Mouse (Mus musculus) G1E-ER4 (cell line): ENCODE data around the gene Pilra. TPM values are rescaled to one million over a fixed set of nuclear protein-coding genes. Genes with fewer than 3 reads are reported as not detected.
"Not testable (repeated sequence)": the region's sequence is repeated elsewhere in the genome, so short reads cannot be mapped to it uniquely, and the experiment has no call there.

ENCODE experiments used
- GATA1 ChIP-seq: IDR thresholded peaks from one replicate; pipeline ENCODE4 v1.8.0; 2012; ENCODE audit warnings: low read length, inconsistent platforms
- polyA plus RNA-seq: library from polyadenylated mRNA; stranded (reverse); fragments of >175 nt; gene quantifications from 2 replicates; pipeline ENCODE4 v1.2.3, GENCODE M21; 2012

Pilra gene
- polyA plus RNA-seq = not detected in 2 replicates

DNA sequence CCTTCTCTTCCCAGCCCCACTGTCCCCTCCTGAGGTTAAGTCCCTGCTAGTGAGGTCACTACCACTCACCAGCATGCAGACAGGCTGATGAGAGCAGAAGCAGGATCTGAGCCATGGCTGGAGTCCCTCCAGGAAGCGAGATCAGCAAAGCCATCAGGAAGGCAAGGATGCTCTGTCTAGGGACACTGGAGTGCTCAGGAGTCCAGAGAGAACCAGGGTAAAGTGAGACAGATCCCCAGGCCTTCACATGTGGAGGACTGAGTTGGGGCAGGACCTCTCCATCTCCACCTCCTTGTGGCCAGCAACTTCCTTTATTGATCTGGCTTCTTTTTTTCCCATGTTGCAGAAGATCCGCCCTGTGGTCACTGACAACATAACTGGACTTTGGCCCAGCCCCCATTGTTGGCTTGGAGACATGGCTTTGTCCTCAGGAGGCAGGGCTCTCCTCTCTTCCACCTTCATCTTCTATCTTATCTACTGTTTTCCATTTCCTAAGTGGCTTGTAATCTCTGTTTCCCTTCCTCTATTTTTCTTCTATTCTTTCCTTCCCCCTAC is at the start of gene Pilra:
Pilra (minus strand) TSS at position 316 of the 555 bp plus-strand sequence.
- not testable (repeated sequence) for TF ChIP-seq GATA1

DNA sequence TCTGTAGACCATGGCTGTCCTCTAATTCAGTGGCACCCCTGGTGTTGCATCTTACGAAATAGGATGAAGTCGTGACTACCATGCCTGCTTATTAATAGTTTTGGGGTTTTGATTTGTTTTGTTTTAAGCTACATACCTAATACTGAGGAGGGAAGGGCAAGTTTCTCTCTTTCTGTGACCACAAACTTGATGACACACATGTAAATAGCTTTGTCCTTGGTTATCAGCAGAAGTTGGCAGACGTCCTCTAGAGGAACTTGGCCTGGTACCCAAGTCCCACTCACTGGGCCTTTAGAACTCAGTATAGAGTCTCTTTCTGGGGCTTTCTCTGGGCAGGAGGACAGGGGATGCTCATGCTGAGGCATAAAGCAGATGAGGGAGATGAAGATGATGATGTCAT is 47.3 kb upstream of the Pilra start:
- TF ChIP-seq GATA1 = no peak

DNA sequence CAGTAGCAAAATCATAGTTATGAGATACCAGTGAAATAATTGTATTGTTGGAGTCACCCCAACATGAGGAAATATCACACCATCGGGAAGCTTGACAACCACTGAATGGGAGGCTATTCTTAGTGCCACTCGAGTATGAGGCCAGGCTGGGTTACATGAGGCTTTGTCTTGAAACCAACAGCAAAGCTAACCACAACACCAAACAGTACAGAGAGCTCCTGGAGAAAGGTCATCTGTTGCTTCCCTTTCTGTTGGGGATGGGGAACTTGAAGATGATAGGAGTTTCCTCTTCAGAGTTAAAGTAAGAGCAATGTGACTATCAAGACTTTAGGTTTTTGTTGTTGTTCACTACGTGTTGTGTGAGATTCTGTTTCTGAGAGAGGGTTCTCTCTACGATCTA is 46.8 kb upstream of the Pilra start:
- no peak for TF ChIP-seq GATA1

DNA sequence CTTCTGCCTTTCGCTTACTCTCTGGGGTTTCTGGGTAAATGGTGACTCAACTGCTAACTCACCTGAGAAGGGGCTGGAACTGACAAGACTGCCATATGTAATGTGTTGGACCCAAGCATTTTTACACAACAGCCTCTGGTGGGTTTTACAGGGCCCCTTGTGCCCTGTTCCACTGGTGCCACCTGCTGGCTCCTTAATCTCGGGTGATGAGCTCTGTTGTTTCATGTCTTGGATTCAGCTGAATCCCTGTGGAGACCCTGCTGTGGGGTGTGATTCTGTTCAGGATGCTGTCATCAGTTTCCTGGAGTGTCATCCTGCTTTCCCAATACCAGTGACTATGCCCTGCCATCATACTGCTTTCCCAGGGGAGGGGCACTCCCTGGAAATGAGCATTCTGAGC is 41.8 kb upstream of the Pilra start:
- no peak for TF ChIP-seq GATA1

DNA sequence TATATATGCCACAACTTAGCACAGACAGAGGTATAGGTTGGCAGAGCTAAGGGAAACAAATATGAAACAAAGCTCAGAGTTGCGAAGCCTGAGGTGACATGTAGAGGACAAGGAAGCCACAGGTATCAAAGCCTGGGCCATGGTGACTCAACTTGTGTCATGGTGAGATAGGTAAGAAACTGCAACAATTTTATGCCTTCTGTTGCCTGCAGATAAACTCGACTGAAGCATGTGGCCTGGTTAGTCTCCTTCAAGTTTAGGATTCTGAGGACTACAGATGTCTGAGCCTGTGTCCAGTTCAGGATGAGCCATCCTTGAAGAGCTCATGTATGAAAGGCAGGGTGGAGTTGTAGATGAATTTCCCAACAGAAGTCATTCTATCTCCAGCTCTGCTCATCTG is 39.0 kb upstream of the Pilra start:
- TF ChIP-seq GATA1 = no peak

DNA sequence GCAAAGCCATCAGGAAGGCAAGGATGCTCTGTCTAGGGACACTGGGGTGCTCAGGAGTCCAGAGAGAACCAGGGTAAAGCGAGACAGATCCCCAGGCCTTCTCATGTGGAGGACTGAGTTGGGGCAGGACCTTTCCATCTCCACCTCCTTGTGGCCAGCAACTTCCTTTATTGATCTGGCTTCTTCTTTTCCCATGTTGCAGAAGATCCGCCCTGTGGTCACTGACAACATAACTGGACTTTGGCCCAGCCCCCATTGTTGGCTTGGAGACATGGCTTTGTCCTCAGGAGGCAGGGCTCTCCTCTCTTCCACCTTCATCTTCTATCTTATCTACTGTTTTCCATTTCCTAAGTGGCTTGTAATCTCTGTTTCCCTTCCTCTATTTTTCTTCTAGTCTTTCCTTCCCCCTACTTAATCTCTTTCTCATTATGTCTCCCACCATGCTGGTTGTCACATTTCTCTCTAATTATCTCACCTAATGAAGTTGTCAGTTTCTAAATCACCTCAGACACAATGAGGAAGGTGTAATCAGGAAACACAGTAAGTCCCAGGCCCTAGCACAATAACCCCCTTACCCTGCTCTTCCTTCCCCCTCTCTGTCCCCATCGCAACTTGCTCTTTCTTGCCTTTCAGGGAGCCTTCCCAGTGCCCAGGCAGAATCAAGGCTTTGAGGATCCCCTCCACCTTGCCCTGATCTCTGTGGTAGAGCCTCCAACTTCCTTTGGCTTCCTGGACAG is 35.7 kb upstream of the Pilra start, which contains the start of gene Pilrb2:
Pilrb2 (minus strand) TSS at position 172 of the 737 bp plus-strand sequence.
- TF ChIP-seq GATA1 = not testable (repeated sequence)

DNA sequence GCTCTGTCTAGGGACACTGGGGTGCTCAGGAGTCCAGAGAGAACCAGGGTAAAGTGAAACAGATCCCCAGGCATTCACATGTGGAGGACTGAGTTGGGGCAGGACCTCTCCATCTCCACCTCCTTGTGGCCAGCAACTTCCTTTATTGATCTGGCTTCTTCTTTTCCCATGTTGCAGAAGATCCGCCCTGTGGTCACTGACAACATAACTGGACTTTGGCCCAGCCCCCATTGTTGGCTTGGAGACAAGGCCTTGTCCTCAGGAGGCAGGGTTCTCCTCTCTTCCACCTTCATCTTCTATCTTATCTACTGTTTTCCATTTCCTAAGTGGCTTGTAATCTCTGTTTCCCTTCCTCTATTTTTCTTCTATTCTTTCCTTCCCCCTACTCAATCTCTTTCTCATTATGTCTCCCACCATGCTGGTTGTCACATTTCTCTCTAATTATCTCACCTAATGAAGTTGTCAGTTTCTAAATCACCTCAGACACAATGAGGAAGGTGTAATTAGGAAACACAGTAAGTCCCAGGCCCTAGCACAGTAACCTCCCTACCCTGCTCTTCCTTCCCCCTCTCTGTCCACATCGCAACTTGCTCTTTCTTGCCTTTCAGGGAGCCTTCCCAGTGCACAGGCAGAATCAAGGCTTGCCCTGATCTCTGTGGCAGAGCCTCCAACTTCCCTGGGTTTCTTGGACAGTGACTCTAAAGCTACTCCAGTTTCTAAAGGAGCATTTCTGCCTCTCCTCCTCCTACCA is 22.1 kb upstream of the Pilra start, which contains the start of gene Pilrb1:
Pilrb1 (minus strand) TSS at position 147 of the 751 bp plus-strand sequence.
- not testable (repeated sequence) for TF ChIP-seq GATA1

DNA sequence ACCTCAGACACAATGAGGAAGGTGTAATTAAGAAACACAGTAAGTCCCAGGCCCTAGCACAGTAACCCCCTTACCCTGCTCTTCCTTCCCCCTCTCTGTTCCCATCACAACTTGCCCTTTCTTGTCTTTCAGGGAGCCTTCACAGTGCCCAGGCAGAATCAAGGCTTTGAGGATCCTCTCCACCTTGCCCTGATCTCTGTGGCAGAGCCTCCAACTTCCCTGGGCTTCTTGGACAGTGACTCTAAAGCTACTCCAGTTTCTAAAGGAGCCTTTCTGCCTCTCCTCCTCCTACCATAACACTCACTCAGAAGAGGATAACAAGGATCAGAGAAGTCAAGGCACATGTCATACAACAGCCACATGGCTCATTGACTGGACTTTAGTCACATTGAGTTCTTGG is 530 bp upstream of the Pilra start:
- no peak for TF ChIP-seq GATA1

DNA sequence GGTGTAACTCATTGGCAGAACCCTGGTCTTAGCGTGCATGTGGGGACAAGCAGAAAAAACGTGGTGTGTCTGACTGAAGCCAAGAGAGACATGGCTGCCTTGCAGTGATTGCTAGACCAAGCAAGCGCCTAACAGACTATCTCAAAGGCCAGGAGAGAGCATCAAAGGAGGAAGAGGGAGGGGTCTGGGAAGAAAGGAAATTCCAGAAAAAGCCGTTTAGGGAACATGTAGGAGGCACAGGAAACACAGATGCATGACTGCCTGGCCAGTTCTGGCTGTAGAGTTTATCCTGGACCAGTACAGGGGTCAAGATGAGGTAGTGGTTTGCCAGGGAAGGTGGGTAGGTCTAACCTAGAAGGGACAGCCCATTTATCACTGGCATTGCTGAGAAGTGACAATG is 2.6 kb downstream of the Pilra start:
- no peak for TF ChIP-seq GATA1

DNA sequence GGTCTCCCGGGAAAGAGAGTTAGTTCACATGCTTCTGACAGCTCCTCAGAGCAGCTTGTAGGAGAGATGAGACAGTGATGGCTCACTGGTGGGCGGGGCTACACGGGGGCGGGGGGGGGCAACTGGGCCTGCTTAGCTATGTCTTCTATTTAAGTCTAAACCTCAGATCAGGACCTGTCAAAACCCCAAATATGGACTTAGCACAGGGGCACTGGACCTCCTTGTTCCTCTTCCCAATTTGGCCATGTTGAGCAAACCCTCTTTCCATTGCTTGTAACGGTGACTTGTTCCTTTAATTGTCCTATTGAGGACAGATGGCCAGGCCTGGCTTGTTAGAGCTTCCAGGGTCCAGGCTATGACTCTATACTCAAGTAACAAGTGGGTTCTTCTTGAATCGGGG is 4.6 kb downstream of the Pilra start:
- no peak for TF ChIP-seq GATA1

DNA sequence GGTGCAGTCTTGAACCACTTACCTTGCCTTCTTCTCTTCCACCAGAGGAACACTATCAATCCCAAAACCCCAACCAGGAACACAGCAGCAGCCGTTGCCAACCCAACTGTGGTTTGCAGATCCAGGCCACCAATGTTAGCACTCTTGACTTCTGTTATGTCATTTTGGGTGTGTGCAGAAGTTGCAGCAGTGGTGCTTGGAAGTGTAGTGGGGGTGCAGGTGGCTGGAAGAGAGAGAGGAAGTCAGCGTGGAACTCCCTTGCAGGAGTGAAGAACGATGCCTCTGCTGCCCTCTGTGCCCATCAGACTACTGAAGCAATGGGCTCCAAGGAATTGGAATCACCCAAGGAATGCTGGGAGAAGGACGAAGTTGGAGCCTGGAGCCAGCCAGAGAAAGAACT is 5.0 kb downstream of the Pilra start:
- no peak for TF ChIP-seq GATA1

DNA sequence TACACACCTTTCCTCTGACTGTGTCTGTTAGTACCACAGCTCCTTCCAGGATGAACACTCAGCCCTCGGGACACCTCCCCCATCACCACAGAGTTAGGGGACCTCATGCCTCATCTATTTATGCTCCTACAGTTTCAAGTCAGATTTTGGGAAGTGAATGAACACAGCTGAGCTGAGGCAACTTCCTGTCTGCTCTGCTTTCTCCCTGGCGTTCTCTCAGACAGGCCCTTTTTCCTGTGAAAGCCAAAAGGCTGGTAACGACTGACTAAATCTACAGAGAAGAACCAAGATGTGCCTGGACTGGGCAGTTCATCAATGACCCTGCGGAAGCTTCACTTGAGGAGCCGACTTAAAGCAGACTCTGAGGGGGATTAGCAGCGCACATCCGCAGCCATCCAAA is 5.8 kb downstream of the Pilra start:
- TF ChIP-seq GATA1 = no peak

DNA sequence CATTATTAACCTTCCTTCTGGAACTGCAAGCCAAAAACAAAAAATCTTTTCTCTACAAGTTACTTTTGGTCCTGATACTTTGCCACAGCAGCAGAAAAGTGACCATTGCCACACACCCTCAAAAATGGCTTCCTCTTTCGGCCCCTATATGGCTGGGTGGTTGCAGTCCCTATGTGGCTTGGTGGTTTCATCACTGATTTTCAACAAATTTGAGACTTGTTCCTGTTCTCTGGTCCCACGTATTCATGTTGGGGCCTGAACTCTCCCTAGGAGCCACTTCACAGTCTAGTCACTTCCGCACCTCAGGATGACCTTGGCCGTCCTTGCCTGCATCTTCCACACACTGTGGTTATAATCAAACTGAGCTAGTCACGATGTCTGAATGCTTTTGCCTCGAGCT is 7.4 kb downstream of the Pilra start:
- no peak for TF ChIP-seq GATA1

DNA sequence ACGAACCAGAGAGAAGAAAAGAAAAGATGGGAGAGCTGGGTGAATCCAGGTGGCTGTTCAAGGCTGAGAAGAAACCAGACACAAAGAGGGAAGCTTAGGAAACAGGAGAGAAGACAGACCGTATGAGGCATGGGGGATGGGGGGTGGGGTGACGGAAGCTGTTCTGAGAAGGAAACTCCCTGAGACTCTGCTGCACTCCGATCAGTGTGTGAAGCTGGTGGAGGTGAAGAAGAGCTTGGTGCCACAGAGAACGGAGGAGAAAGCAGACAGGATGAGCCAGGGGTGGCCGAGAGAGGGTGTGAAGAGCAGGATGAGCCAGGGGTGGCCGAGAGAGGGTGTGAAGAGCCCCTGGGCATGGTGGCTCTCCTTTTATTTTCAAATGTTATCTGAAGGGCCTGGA is 9.7 kb downstream of the Pilra start:
- TF ChIP-seq GATA1 = no peak

DNA sequence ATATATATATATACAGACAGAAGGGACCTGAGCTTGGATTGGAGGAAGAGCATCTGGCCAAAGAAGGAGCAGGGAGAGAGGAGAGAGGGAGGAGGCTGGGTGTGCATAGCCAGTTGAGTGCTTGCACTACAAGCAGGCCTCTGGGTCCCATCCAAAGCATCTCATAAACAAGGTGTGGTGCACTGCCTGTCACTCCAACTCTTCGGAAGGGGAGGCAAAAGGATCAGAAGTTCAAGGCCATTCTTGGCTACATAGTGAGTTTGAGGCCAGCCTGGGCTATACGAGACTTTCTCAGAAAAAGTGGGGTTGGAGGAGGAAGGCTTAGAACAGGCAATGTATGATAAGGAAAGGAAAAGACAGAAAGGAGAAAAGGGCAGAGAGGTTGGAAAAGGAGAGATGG is 10.1 kb downstream of the Pilra start:
- TF ChIP-seq GATA1 = no peak

DNA sequence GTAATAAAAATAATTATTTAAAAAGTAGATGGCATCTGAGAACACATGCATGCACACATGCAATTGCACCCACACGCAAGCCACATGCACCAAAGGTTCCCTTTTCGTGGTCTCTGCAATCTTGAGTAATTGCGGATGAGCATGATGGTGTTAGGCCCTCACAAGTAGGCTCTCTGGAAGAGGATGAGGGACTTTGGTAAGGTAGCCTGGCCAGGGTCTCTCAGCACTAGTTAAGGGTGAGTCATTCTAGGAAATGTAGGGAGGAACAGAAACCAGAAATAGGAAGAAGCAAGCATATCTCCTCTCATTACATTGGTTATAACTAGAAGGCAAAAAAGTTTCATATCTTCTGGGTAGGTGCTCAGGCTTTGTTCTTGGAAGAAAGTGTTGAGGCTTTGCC is 11.1 kb downstream of the Pilra start:
- TF ChIP-seq GATA1 = no peak

DNA sequence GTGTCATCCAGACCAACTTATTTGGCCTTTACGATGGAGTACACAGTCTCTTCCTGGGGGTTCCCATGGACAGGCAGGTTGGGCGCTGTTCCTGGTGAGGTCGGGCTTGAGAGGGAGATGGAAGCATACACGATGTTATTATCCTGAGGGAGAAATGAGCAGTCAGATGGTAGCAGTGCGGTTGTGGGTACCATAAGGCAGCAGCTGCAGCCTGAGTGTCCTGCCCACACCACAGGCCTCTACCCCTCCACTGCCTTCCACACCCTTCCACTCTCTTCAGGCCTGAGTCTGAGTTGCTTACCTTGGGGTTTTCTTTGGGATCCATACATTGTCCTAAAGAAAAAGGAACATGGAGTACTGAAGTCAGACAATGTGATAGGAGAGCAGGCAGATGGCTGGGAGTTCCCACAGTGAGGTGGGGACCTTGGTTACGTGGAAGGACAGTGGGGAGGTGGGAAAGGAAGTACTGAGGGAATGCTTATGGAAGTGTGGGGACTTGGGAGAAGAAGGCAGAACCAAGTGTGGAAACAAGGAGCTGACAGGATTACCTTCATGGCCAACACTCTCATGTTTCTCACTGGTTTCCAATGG is 12.5 kb downstream of the Pilra start:
- no peak for TF ChIP-seq GATA1
